Mouse (Mus musculus): Measurements from ENCODE around the gene Gm44965.

Gm44965 gene

GRCm38 (mm10) chr6:48642764-48643292 lies 49.1 kb downstream of the Gm44965 start:
- in situ Hi-C loops (cut with MboI; ENCODE audit: low pct_unique_long_range_greater_than_20kb in 1 of 2, low sequenced_read_pairs in 2 of 2, unreplicated experiment in 1 of 2), result loop anchor here in 1 of 2 experiments (10.0 kb wide), 1 partner anchor 122 kb away; no protein-coding TSS in a partner anchor

DNA sequence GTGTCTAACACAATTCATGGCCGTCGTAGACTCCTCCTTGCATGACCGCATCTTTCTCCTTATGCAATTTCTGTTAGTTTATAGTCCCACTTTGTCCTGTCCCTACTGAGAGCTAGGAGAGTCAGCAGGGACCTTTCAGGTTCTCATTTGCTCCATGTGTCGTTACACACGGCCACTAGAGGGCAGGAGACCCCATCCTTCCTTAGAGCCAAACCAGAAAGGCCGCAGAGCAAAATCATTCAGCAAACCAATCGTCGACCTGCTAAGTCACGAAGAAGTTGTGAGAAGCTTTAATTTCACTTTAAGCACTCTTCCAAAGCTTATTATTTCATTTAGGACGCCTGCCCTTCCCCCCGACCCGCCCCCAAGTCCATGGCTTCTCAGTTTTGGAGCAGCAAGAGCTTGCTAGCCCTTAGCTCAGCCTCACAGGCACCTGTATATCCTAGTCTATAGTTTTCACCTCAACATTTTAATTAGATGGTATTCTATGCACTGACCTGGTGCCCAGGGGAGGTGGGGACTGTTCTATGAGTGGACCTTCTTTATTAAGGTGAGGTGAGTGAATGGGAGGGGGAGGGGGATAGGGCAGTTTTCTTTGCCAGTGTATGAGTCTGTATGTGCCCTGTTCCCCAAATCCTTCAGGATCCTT lies 52.0 kb downstream of the Gm44965 start:
- in situ Hi-C loops (cut with MboI; ENCODE audit: low pct_unique_long_range_greater_than_20kb in 1 of 2, low sequenced_read_pairs in 2 of 2, unreplicated experiment in 1 of 2), result loop anchor here in 1 of 2 experiments (10.0 kb wide), 1 partner anchor 119 kb away; no protein-coding TSS in a partner anchor

- in situ Hi-C loops (cut with MboI; ENCODE audit: low pct_unique_long_range_greater_than_20kb in 1 of 2, low sequenced_read_pairs in 2 of 2, unreplicated experiment in 1 of 2), result loop anchor here in 1 of 2 experiments (10.0 kb wide), 1 partner anchor 119 kb away; no protein-coding TSS in a partner anchor
Observed at GRCm38 (mm10) chr6:48646309-48646690, 52.6 kb downstream of the Gm44965 start.

GRCm38 (mm10) chr6:48646995-48647394 lies 53.3 kb downstream of the Gm44965 start, which contains the start of gene Gimap8:
Gene Gimap8 (plus strand): TSS chr6:48647234.
- in situ Hi-C loops (cut with MboI; ENCODE audit: low pct_unique_long_range_greater_than_20kb in 1 of 2, low sequenced_read_pairs in 2 of 2, unreplicated experiment in 1 of 2), result loop anchor here in 1 of 2 experiments (10.0 kb wide), 1 partner anchor 118 kb away; no protein-coding TSS in a partner anchor

DNA sequence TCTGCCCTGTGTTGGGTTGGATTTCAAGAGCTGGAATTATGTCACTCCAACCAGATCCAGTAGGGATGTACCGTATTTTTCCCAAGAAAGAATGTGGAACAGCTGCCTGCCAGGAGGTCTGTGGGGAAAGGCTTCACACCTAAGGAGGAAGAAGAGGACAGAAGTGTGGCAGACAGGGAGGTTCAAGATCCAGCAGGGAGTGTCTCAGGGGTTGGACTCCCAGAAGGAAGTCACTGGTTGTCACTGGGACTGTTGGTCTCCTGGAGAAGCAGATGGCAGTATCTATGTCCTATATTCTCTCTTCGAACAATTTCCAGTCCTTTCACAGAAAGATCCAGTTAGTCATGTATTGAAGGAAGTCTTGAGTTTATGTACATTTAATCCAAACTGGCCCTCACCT lies 53.9 kb downstream of the Gm44965 start:
- in situ Hi-C loops (cut with MboI; ENCODE audit: low pct_unique_long_range_greater_than_20kb in 1 of 2, low sequenced_read_pairs in 2 of 2, unreplicated experiment in 1 of 2), result loop anchor here in 1 of 2 experiments (10.0 kb wide), 1 partner anchor 117 kb away; no protein-coding TSS in a partner anchor

DNA sequence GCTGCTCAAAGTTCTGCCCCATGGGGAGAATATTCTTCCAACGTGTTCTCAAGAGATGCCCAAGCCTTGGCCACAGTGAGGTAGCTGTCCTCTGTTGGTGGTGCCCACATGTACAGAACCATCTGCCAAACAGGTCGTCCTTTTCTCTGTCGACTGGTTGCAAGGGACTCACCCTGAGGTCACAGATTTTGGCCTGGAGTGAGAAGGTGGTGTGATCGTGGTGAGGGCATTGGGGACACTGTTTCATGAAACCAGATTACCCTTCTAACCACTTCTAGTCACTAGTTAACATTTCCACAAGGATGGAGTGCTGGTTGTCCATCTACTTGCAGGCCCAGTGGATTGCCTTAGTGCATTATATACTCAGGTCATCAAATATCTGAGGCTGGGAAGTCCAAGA lies 55.0 kb downstream of the Gm44965 start:
- in situ Hi-C loops (cut with MboI; ENCODE audit: low pct_unique_long_range_greater_than_20kb in 1 of 2, low sequenced_read_pairs in 2 of 2, unreplicated experiment in 1 of 2), result loop anchor here in 1 of 2 experiments (10.0 kb wide), 1 partner anchor 116 kb away; no protein-coding TSS in a partner anchor

GRCm38 (mm10) chr6:48650041-48650440 lies 56.3 kb downstream of the Gm44965 start:
- in situ Hi-C loops (cut with MboI; ENCODE audit: low pct_unique_long_range_greater_than_20kb in 1 of 2, low sequenced_read_pairs in 2 of 2, unreplicated experiment in 1 of 2), result no loop called here

GRCm38 (mm10) chr6:48658721-48659120 lies 65.0 kb downstream of the Gm44965 start:
- in situ Hi-C loops (cut with MboI; ENCODE audit: low pct_unique_long_range_greater_than_20kb in 1 of 2, low sequenced_read_pairs in 2 of 2, unreplicated experiment in 1 of 2), result no loop called here

- in situ Hi-C loops (cut with MboI; ENCODE audit: low pct_unique_long_range_greater_than_20kb in 1 of 2, low sequenced_read_pairs in 2 of 2, unreplicated experiment in 1 of 2), result no loop called here
Observed at GRCm38 (mm10) chr6:48664750-48665149, 71.0 kb downstream of the Gm44965 start.

GRCm38 (mm10) chr6:48665471-48665870 lies 71.7 kb downstream of the Gm44965 start:
- in situ Hi-C loops (cut with MboI; ENCODE audit: low pct_unique_long_range_greater_than_20kb in 1 of 2, low sequenced_read_pairs in 2 of 2, unreplicated experiment in 1 of 2), result no loop called here

DNA sequence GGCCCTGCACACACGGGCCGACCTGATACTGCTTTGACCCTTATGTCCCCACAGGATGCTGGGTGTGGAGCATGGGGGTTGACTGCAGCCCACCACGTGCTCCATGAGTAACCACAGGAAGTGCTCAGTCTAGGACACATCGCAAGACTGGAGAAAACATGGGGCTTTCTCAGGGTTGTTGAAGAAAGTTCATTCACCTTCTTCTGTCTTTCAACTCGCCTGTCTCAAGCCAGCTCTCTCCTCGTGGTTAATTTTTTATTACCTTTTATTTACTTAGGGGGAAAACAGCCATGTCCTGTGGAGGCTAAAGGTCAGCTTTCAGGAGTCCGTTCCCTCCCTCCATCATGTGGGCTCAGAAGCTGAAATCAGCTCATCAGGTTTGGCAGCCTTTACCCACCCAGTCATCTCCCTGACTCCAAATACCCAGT lies 72.4 kb downstream of the Gm44965 start:
- in situ Hi-C loops (cut with MboI; ENCODE audit: low pct_unique_long_range_greater_than_20kb in 1 of 2, low sequenced_read_pairs in 2 of 2, unreplicated experiment in 1 of 2), result no loop called here

GRCm38 (mm10) chr6:48668022-48668421 lies 74.3 kb downstream of the Gm44965 start:
- in situ Hi-C loops (cut with MboI; ENCODE audit: low pct_unique_long_range_greater_than_20kb in 1 of 2, low sequenced_read_pairs in 2 of 2, unreplicated experiment in 1 of 2), result no loop called here
